Mouse (Mus musculus): ENCODE results near the gene Trpc2.

Gene Trpc2

GRCm38 (mm10) chr7:102102696-102103095 is 19.8 kb downstream of the Trpc2 start:
- DNase-seq (ENCODE audit: low spot score in 2 of 2), result no peak

GRCm38 (mm10) chr7:102103555-102103954 is 20.6 kb downstream of the Trpc2 start:
- no peak for DNase-seq (ENCODE audit: low spot score in 2 of 2)

DNA sequence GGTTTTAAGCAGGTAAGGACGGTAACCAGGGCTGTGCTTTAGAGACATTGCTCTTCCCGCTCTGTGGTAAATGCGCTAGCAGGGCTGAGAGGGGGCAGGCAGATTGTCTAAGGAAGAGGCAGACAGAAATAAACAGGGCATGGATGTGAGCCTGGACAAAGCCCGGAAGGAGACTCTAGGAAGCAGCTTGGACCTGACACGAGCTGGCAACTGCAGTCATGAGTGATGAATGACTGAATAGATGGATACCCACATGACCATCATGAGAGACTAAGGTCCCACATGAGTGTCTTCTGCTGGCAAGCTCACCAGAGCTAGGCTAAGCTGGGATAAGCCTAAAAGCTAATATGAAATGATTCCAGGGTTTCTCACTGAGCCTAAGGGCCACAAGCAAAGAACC is 21.2 kb downstream of the Trpc2 start:
- DNase-seq (ENCODE audit: low spot score in 2 of 2), result no peak

GRCm38 (mm10) chr7:102106700-102107141 is 23.8 kb downstream of the Trpc2 start:
- DNase-seq (ENCODE audit: low spot score in 2 of 2), result no peak

DNA sequence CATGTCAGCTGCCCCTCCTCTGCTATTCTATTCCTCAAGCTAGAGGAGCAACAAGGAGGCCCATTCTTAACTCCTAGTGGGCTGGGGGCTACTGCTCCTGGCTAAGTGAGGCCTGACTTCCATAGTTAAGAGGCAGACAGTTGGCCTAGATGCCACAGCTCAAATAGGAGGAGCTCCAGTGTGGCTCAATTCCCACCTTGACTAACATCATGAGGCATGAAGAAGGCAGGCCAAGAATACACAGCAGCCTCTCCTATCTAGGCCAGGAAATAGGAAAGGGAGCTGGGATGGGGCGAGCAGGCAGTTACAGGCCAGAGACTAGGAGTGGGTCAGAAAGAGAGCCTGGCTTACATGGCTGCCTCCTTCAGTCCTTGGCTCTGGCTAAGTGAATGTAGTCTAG is 25.3 kb downstream of the Trpc2 start:
- DNase-seq (ENCODE audit: low spot score in 2 of 2), result no peak

- no peak for DNase-seq (ENCODE audit: low spot score in 2 of 2)
These were observed 26.3 kb downstream of the Trpc2 start, which contains the start of gene Art5 for GRCm38 (mm10) chr7:102109171-102109570. TSS of gene Art5 (minus strand) at chr7:102109489.

DNA sequence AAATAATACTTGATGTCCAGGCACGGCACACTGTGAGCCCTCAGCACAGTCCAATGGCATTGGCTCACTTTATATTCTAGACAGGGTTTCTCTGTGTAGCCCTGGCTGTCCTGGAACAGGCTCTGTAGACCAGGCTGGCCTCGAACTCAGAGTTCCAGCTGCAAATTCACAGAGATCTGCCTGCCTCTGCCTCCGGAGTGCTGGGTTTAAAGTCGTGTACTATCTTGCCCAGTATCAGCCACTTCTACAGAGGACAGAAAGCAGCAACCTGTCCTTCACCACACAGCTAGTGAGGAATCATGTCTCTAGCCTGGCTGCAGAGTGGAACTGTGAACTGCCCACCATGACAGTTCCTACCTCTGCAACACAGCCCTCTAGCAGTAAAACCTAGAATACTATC is 26.8 kb downstream of the Trpc2 start:
- no peak for DNase-seq (ENCODE audit: low spot score in 2 of 2)

GRCm38 (mm10) chr7:102113151-102113729 is 30.3 kb downstream of the Trpc2 start:
- DNase-seq (ENCODE audit: low spot score in 2 of 2), result no peak

- DNase-seq (ENCODE audit: low spot score in 2 of 2), result no peak
These were observed 33.8 kb downstream of the Trpc2 start, which contains the start of gene Chrna10 for GRCm38 (mm10) chr7:102116579-102117331. TSS of gene Chrna10 (minus strand) at chr7:102116828.

DNA sequence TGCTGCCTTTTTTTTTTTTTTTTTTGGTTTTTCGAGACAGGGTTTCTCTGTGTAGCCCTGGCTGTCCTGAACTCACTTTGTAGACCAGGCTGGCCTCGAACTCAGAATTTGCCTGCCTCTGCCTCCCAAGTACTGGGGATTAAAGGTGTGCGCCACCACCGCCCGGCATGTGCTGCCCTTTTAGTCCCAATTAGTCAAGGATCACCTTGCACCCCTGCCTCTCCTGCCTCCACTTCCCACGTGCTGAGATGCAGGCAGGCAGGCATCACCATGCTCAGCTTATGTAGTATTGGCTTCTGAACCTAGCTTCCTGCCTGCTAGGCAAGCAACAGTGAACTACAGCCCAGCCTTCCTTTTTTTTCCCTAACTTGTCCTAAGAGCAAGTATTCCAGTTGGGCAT is 34.5 kb downstream of the Trpc2 start:
- no peak for DNase-seq (ENCODE audit: low spot score in 2 of 2)

DNA sequence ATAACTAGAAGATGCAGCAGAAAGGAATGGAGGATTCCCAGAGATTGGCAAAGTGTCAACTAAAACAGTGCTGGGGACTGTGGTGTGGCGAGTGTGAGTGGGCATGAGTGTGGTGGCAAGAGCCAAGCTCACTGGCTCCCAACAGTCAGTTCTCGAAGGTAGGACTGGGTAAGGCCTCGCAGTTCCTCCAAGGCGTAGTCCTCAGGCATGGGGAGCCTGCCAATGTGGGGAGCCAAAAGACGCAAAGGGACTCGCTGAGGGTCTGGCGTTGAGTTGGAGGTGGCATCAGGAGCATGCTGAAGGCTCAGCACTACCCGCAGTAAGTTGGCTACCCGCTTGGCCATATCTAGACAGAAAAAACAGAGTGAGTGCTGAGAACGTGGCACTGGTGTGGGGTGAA is 37.4 kb downstream of the Trpc2 start:
- DNase-seq (ENCODE audit: low spot score in 2 of 2), result no peak

GRCm38 (mm10) chr7:102132395-102132794 is 49.5 kb downstream of the Trpc2 start:
- no peak for DNase-seq (ENCODE audit: low spot score in 2 of 2)

- DNase-seq (ENCODE audit: low spot score in 2 of 2), result no peak
These were observed 54.5 kb downstream of the Trpc2 start for GRCm38 (mm10) chr7:102137464-102137863.

DNA sequence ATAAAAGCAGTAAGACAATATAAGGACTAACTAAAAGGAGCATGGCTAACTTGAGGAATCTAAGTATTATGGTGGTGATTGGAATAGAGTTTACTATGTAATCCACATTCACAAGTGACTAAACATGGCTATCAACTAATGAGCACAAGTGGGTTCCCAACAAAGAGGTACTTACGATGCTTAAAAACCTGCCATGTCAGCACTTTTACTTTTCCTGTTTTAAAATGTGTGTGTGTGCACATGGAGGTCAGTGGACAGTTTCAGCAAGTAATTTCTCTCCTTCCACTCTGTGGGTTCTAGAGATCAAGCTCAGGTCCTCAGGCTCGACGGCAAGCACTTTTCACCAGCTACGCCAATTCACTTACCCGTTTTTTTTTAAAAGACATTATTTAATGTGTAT is 55.0 kb downstream of the Trpc2 start:
- no peak for DNase-seq (ENCODE audit: low spot score in 2 of 2)

Measured in frontal cortex, postnatal 25 days (tissue).